Mouse (Mus musculus): Measurements from ENCODE around the gene Arl3. TPM values are rescaled to one million over a fixed set of nuclear protein-coding genes. Genes with fewer than 3 reads are reported as not detected.
A peak's percentile ranks its signal among the peaks of the same experiment; 100 is the strongest.

Gene Arl3
- polyA plus RNA-seq, 1 experiment from 2014 or later: 52.6 TPM

- no peaks in the 10 kb centered on the region for H3K9me3 ChIP-seq (ENCODE audit: low read length)
- TF ChIP-seq CTCF (IDR thresholded peaks at IDR 0.05) (peak; percentile 90), EP300 (IDR thresholded peaks at IDR 0.05) (no peak)
- WGBS: 0% methylated on average over 52 of the region's 53 CpGs
- peaks cover 16% of the 10 kb centered on the region; the same call in 1 of the 2 replicates for H3K4me1 ChIP-seq (ENCODE audit: insufficient read depth, low read depth, low read length)
- peak overlapping the region; percentile 100 for H3K27ac ChIP-seq (ENCODE audit: low read length)
- peak; percentile 7 for ATAC-seq
- DNase-seq (ENCODE audit: low spot score): peak; percentile 92
- H3K4me2 ChIP-seq (replicated peaks; ENCODE audit: low read depth, low read length): peak overlapping the region; percentile 66
- no peaks in the 10 kb centered on the region for H3K27me3 ChIP-seq (replicated peaks; ENCODE audit: insufficient read depth, low read length)
- H3K4me3 ChIP-seq (ENCODE audit: low read depth, low read length): peak overlapping the region; percentile 93
- peak overlapping the region; percentile 97 for H3K9ac ChIP-seq (replicated peaks; ENCODE audit: low read depth)
- H3K36me3 ChIP-seq (ENCODE audit: insufficient read depth, low read length): peaks cover under 1% of the 10 kb centered on the region; the same call in 1 of the 2 replicates
Measured at GRCm38 (mm10) chr19:46502471-46503166, 70.4 kb downstream of the Arl3 start.

DNA sequence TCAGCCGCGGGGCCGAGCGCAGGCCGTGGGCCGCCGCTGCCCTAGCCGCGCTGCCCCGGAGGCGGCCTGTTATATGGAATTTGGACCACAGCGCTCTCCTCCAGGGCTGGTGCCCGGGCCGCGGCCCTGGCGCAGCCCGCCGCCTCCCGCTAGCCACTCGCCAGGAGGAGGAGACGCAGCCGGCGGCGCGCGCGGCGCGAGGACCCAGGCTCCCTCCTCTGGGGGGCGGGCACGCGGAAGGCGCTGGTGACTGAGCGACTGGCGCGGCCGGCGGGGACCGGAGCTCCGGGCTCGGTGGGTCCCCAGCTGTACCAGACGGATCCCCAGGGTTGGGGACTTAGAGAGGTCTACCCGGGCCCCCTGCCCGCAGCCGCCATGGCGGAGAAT, 70.9 kb downstream of the Arl3 start:
- H3K4me1 ChIP-seq (ENCODE audit: insufficient read depth, low read depth, low read length): peaks cover 10% of the 10 kb centered on the region; the same call in 1 of the 2 replicates
- H3K4me3 ChIP-seq (ENCODE audit: low read depth, low read length): peak overlapping the region; percentile 93
- ATAC-seq (peak; percentile 1; the same call in 1 of the 2 replicates), DNase-seq (ENCODE audit: low spot score) (peak; percentile 78)
- no peaks in the 10 kb centered on the region; the same call in 1 of the 2 replicates for H3K36me3 ChIP-seq (ENCODE audit: insufficient read depth, low read length)
- no peaks in the 10 kb centered on the region for H3K9me3 ChIP-seq (ENCODE audit: low read length)
- H3K27ac ChIP-seq (ENCODE audit: low read length): peak overlapping the region; percentile 100
- 0% methylated on average over 8 of the region's 46 CpGs for WGBS
- TF ChIP-seq CTCF (IDR thresholded peaks at IDR 0.05) (peak; percentile 12; the same call in 1 of the 2 replicates), EP300 (IDR thresholded peaks at IDR 0.05) (no peak)
- peak overlapping the region; percentile 66 for H3K4me2 ChIP-seq (replicated peaks; ENCODE audit: low read depth, low read length)
- no peaks in the 10 kb centered on the region for H3K27me3 ChIP-seq (replicated peaks; ENCODE audit: insufficient read depth, low read length)
- peak overlapping the region; percentile 97 for H3K9ac ChIP-seq (replicated peaks; ENCODE audit: low read depth)

GRCm38 (mm10) chr19:46501401-46502068, 71.5 kb downstream of the Arl3 start, which contains the start of gene Trim8:
Trim8 (plus strand) TSS chr19:46501702.
- TF ChIP-seq EP300 (IDR thresholded peaks at IDR 0.05) (no peak), CTCF (IDR thresholded peaks at IDR 0.05) (no peak)
- Histone ChIP-seq H3K9me3 (ENCODE audit: low read length) (no peaks in the 10 kb centered on the region), H3K4me1 (ENCODE audit: insufficient read depth, low read depth, low read length) (peaks cover 7% of the 10 kb centered on the region; the same call in 1 of the 2 replicates), H3K27ac (ENCODE audit: low read length) (peak within 1 kb of the TSS; percentile 100), H3K4me3 (ENCODE audit: low read depth, low read length) (peak within 1 kb of the TSS; percentile 93), H3K27me3 (replicated peaks; ENCODE audit: insufficient read depth, low read length) (no peaks in the 10 kb centered on the region), H3K4me2 (replicated peaks; ENCODE audit: low read depth, low read length) (peak within 1 kb of the TSS; percentile 66), H3K36me3 (ENCODE audit: insufficient read depth, low read length) (no peaks in the 10 kb centered on the region), H3K9ac (replicated peaks; ENCODE audit: low read depth) (peak within 1 kb of the TSS; percentile 97)
- ATAC-seq (peak; percentile 31), DNase-seq (ENCODE audit: low spot score) (peak; percentile 96)
- WGBS: 0% methylated on average over 20 of the region's 64 CpGs

- Histone ChIP-seq H3K4me1 (ENCODE audit: insufficient read depth, low read depth, low read length) (0 out of 2 replicates have a peak, but pooled peaks cover 3% of the 10 kb centered on the region), H3K27me3 (replicated peaks; ENCODE audit: insufficient read depth, low read length) (no peaks in the 10 kb centered on the region), H3K9me3 (ENCODE audit: low read length) (no peaks in the 10 kb centered on the region), H3K4me3 (ENCODE audit: low read depth, low read length) (peak overlapping the region; percentile 93), H3K36me3 (ENCODE audit: insufficient read depth, low read length) (no peaks in the 10 kb centered on the region), H3K4me2 (replicated peaks; ENCODE audit: low read depth, low read length) (peak overlapping the region; percentile 66), H3K27ac (ENCODE audit: low read length) (peak overlapping the region; percentile 100), H3K9ac (replicated peaks; ENCODE audit: low read depth) (peak overlapping the region; percentile 97)
- no peak for DNase-seq (ENCODE audit: low spot score)
- under 1% methylated on average over 48 of the region's 50 CpGs for WGBS
- no peak for TF ChIP-seq CTCF (IDR thresholded peaks at IDR 0.05)
- no peak for TF ChIP-seq EP300 (IDR thresholded peaks at IDR 0.05)
- peak; percentile 4 for ATAC-seq
Measured at GRCm38 (mm10) chr19:46500581-46501341, 72.2 kb downstream of the Arl3 start.

GRCm38 (mm10) chr19:46499836-46500580, 73.0 kb downstream of the Arl3 start:
- 0% methylated on average over 44 of the region's 52 CpGs for WGBS
- DNase-seq (ENCODE audit: low spot score) (peak; percentile 100), ATAC-seq (peak; percentile 69)
- Histone ChIP-seq H3K4me1 (ENCODE audit: insufficient read depth, low read depth, low read length) (0 out of 2 replicates have a peak, but pooled peaks cover 3% of the 10 kb centered on the region), H3K9me3 (ENCODE audit: low read length) (no peaks in the 10 kb centered on the region), H3K36me3 (ENCODE audit: insufficient read depth, low read length) (no peaks in the 10 kb centered on the region), H3K27ac (ENCODE audit: low read length) (peak overlapping the region; percentile 100), H3K27me3 (replicated peaks; ENCODE audit: insufficient read depth, low read length) (no peaks in the 10 kb centered on the region), H3K4me2 (replicated peaks; ENCODE audit: low read depth, low read length) (peak overlapping the region; percentile 66), H3K4me3 (ENCODE audit: low read depth, low read length) (peak overlapping the region; percentile 93), H3K9ac (replicated peaks; ENCODE audit: low read depth) (peak overlapping the region; percentile 97)
- TF ChIP-seq EP300 (IDR thresholded peaks at IDR 0.05): no peak; the same call in none of the 2 replicates
- TF ChIP-seq CTCF (IDR thresholded peaks at IDR 0.05): no peak; the same call in 1 of the 2 replicates
